8 mouse cellular contexts compared by ENCODE assay signal in the genomic region with DNA sequence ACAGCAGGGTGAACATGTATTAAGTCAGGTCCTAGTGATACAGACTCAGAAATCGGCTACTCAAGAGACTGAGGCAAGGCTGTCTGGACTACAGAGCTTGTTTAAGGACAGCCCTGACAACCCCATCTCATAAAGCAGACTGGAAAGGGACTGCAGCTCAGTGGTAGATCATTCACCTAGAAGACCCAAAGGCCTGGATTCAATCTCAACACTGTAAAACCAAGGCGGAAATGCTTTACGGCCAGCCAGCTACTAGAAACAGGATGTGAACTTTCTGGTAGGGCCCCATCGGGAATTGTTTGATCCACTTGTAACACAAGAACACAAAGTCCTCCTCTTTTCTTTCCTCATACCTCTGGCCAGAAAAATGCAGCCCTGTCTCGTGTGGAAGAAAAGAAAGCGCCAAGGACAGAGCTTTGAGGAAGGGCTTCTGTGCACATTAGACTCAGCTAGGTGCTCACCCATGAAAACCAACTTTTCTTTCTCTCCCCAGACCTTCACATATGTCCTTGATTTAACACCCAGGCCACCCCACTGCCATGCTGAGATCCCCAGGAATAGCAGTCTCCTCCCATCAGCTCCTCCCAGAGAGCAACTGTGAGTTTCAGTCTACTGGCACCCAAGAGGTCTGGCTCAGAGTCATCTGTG.
A peak's percentile ranks its signal among the peaks of the same experiment; 100 is the strongest.
DNase-seq lines count a peak whose midpoint lies in the region; ATAC-seq and TF ChIP-seq lines count a peak whose summit lies in the region.

No protein-coding gene starts in this region.

- TF ChIP-seq POLR2A in bone marrow, adult 2 months (IDR thresholded peaks at IDR 0.05; ENCODE audit: borderline replicate concordance, control insufficient read depth, low read depth, low read length): no peak

- H3K4me2 ChIP-seq in midbrain, embryonic 15.5 days: no peak overlapping the region

- H3K4me1 ChIP-seq in bone marrow, adult 2 months (ENCODE audit: control insufficient read depth, insufficient read depth, low read length): peaks cover 7% of the 10 kb centered on the region
- peaks cover 73% of the 10 kb centered on the region for H3K4me1 ChIP-seq in midbrain, embryonic 15.5 days

- no peak overlapping the region for H3K9ac ChIP-seq in midbrain, embryonic 15.5 days

- no peaks in the 10 kb centered on the region for H3K27me3 ChIP-seq in midbrain, embryonic 15.5 days (replicated peaks)

- H3K36me3 ChIP-seq in midbrain, embryonic 15.5 days (replicated peaks): no peaks in the 10 kb centered on the region

- intact Hi-C loops in heart, postnatal 14 days (cut with DNase I): loop anchor here (5.0 kb wide), 1 partner anchor 56 kb away; no protein-coding TSS in a partner anchor

- no peak for ATAC-seq in midbrain, embryonic 15.5 days (replicated peaks)

- no peaks in the 10 kb centered on the region for H3K9me3 ChIP-seq in midbrain, embryonic 15.5 days

- whole genome bisulfite sequencing in bone marrow, adult 2 months: 25% methylated on average over 6 of the region's 6 CpGs
- 54% methylated on average over 6 of the region's 6 CpGs for WGBS in midbrain, embryonic 15.5 days

- H3K27ac ChIP-seq in bone marrow, adult 2 months (ENCODE audit: control insufficient read depth, insufficient read depth, low read depth, low read length, poor library complexity): peak overlapping the region; percentile 44
- peak overlapping the region; percentile 59 for H3K27ac ChIP-seq in midbrain, embryonic 15.5 days

- DNase-seq in ES-CJ7 (ENCODE audit: low read depth, low spot score): peak; percentile 35
- peak; percentile 49 to 53 for DNase-seq in heart, postnatal 14 days
- peak; percentile 58 to 75 for DNase-seq in kidney, postnatal 4 days
- DNase-seq in cerebellum, postnatal 36 days: no peak
- no peak for DNase-seq in cerebellum, postnatal 25 days
- DNase-seq in spleen, postnatal 4 days (ENCODE audit: low spot score in 2 of 2): no peak

- no peak for TF ChIP-seq CTCF in bone marrow, adult 2 months (IDR thresholded peaks at IDR 0.05; ENCODE audit: control insufficient read depth, insufficient read depth, low read length)

- H3K4me3 ChIP-seq in bone marrow, adult 2 months (replicated peaks; ENCODE audit: control insufficient read depth, low read depth, low read length): no peak overlapping the region
- no peak overlapping the region for H3K4me3 ChIP-seq in midbrain, embryonic 15.5 days

Comparison
In these comparisons a context has a peak if more than half of its experiments do, and no peak if none do; other contexts are left out.
1. DNase-seq: peak in ES-CJ7 (single experiment), heart, postnatal 14 days (2 of 2) and kidney, postnatal 4 days (2 of 2); none in cerebellum, postnatal 36 days (0 of 2), cerebellum, postnatal 25 days (0 of 2) and spleen, postnatal 4 days (0 of 2).